Mouse (Mus musculus): Measurements from ENCODE around the gene Lhx3. TPM values are rescaled to one million over a fixed set of nuclear protein-coding genes. Genes with fewer than 3 reads are reported as not detected.
A peak's percentile ranks its signal among the peaks of the same experiment; 100 is the strongest.

Gene Lhx3
- total and polyA plus RNA-seq, 2 experiments from 2014 or later = 0.12 to 0.38 TPM

GRCm38 (mm10) chr2:26182646-26183045 lies 25.4 kb downstream of the Lhx3 start:
- DNase-seq (ENCODE audit: low spot score) (peak; percentile 40), ATAC-seq (ENCODE audit: low FRiP score) (no peak)
- peak; percentile 77 for TF ChIP-seq CTCF (IDR thresholded peaks at IDR 0.05)
- H3K9ac ChIP-seq (replicated peaks; ENCODE audit: low read length, poor library complexity, severe bottlenecking) = no peak overlapping the region
- H3K27ac ChIP-seq (ENCODE audit: low read depth, low read length) = no peak overlapping the region
- no peak overlapping the region for H3K4me2 ChIP-seq (ENCODE audit: low read depth, low read length, poor library complexity, severe bottlenecking)
- H3K9me3 ChIP-seq (ENCODE audit: low read length) = no peaks in the 10 kb centered on the region
- H3K4me1 ChIP-seq (ENCODE audit: insufficient read depth, low read length) = no peaks in the 10 kb centered on the region
- peaks cover 6% of the 10 kb centered on the region; the same call in 1 of the 2 replicates for H3K27me3 ChIP-seq (ENCODE audit: insufficient read depth, low read length)
- 22% methylated on average over 6 of the region's 6 CpGs for WGBS
- no peaks in the 10 kb centered on the region for H3K36me3 ChIP-seq (ENCODE audit: insufficient read depth, low read length)
- H3K4me3 ChIP-seq (ENCODE audit: low read depth, low read length) = no peak overlapping the region

- no peaks in the 10 kb centered on the region for H3K4me1 ChIP-seq (ENCODE audit: insufficient read depth, low read length)
- TF ChIP-seq CTCF (IDR thresholded peaks at IDR 0.05) = no peak
- WGBS = 53% methylated on average over 2 of the region's 2 CpGs
Observed at GRCm38 (mm10) chr2:26177189-26177588, 30.9 kb downstream of the Lhx3 start.

GRCm38 (mm10) chr2:26176731-26177130 lies 31.4 kb downstream of the Lhx3 start:
- Histone ChIP-seq H3K9ac (replicated peaks; ENCODE audit: low read length, poor library complexity, severe bottlenecking) (no peak overlapping the region), H3K4me1 (ENCODE audit: insufficient read depth, low read length) (no peaks in the 10 kb centered on the region), H3K9me3 (ENCODE audit: low read length) (no peaks in the 10 kb centered on the region), H3K4me2 (ENCODE audit: low read depth, low read length, poor library complexity, severe bottlenecking) (no peak overlapping the region), H3K27me3 (ENCODE audit: insufficient read depth, low read length) (0 out of 2 replicates have a peak, but pooled peaks cover 4% of the 10 kb centered on the region), H3K36me3 (ENCODE audit: insufficient read depth, low read length) (no peaks in the 10 kb centered on the region), H3K27ac (ENCODE audit: low read depth, low read length) (no peak overlapping the region), H3K4me3 (ENCODE audit: low read depth, low read length) (no peak overlapping the region)
- 51% methylated on average over 5 of the region's 5 CpGs for WGBS
- no peak for DNase-seq (ENCODE audit: low spot score)
- ATAC-seq (ENCODE audit: low FRiP score) = no peak
- TF ChIP-seq CTCF (IDR thresholded peaks at IDR 0.05) = no peak

More at GRCm38 (mm10) chr2:26177189-26177588, 30.9 kb downstream of the Lhx3 start:
- Histone ChIP-seq H3K9me3 (ENCODE audit: low read length) (no peaks in the 10 kb centered on the region), H3K9ac (replicated peaks; ENCODE audit: low read length, poor library complexity, severe bottlenecking) (no peak overlapping the region), H3K4me3 (ENCODE audit: low read depth, low read length) (no peak overlapping the region), H3K27ac (ENCODE audit: low read depth, low read length) (no peak overlapping the region), H3K27me3 (ENCODE audit: insufficient read depth, low read length) (0 out of 2 replicates have a peak, but pooled peaks cover 4% of the 10 kb centered on the region), H3K36me3 (ENCODE audit: insufficient read depth, low read length) (no peaks in the 10 kb centered on the region), H3K4me2 (ENCODE audit: low read depth, low read length, poor library complexity, severe bottlenecking) (no peak overlapping the region)
- DNase-seq (ENCODE audit: low spot score) (no peak), ATAC-seq (ENCODE audit: low FRiP score) (no peak)

GRCm38 (mm10) chr2:26175191-26175590 lies 32.9 kb downstream of the Lhx3 start:
- Histone ChIP-seq H3K36me3 (ENCODE audit: insufficient read depth, low read length) (no peaks in the 10 kb centered on the region), H3K27ac (ENCODE audit: low read depth, low read length) (no peak overlapping the region), H3K4me3 (ENCODE audit: low read depth, low read length) (no peak overlapping the region), H3K9ac (replicated peaks; ENCODE audit: low read length, poor library complexity, severe bottlenecking) (no peak overlapping the region), H3K4me2 (ENCODE audit: low read depth, low read length, poor library complexity, severe bottlenecking) (no peak overlapping the region), H3K4me1 (ENCODE audit: insufficient read depth, low read length) (no peaks in the 10 kb centered on the region), H3K9me3 (ENCODE audit: low read length) (no peaks in the 10 kb centered on the region), H3K27me3 (ENCODE audit: insufficient read depth, low read length) (0 out of 2 replicates have a peak, but pooled peaks cover 4% of the 10 kb centered on the region)
- ATAC-seq (ENCODE audit: low FRiP score) (no peak), DNase-seq (ENCODE audit: low spot score) (no peak)
- TF ChIP-seq CTCF (IDR thresholded peaks at IDR 0.05) = no peak
- WGBS = 33% methylated on average over 4 of the region's 4 CpGs

GRCm38 (mm10) chr2:26172166-26172565 lies 35.9 kb downstream of the Lhx3 start:
- no peak overlapping the region for H3K4me3 ChIP-seq (ENCODE audit: low read depth, low read length)
- H3K4me2 ChIP-seq (ENCODE audit: low read depth, low read length, poor library complexity, severe bottlenecking) = no peak overlapping the region
- no peaks in the 10 kb centered on the region for H3K4me1 ChIP-seq (ENCODE audit: insufficient read depth, low read length)
- H3K9me3 ChIP-seq (ENCODE audit: low read length) = no peaks in the 10 kb centered on the region
- H3K36me3 ChIP-seq (ENCODE audit: insufficient read depth, low read length) = no peaks in the 10 kb centered on the region
- no peak for DNase-seq (ENCODE audit: low spot score)
- H3K27me3 ChIP-seq (ENCODE audit: insufficient read depth, low read length) = 0 out of 2 replicates have a peak, but pooled peaks cover 4% of the 10 kb centered on the region
- no peak for ATAC-seq (ENCODE audit: low FRiP score)
- no peak overlapping the region for H3K9ac ChIP-seq (replicated peaks; ENCODE audit: low read length, poor library complexity, severe bottlenecking)
- no peak overlapping the region for H3K27ac ChIP-seq (ENCODE audit: low read depth, low read length)
- no peak for TF ChIP-seq CTCF (IDR thresholded peaks at IDR 0.05)
- WGBS = 78% methylated on average over 2 of the region's 2 CpGs

- ATAC-seq (ENCODE audit: low FRiP score) = no peak
- DNase-seq (ENCODE audit: low spot score) = no peak
- Histone ChIP-seq H3K27ac (ENCODE audit: low read depth, low read length) (no peak overlapping the region), H3K4me3 (ENCODE audit: low read depth, low read length) (no peak overlapping the region), H3K36me3 (ENCODE audit: insufficient read depth, low read length) (no peaks in the 10 kb centered on the region), H3K27me3 (ENCODE audit: insufficient read depth, low read length) (0 out of 2 replicates have a peak, but pooled peaks cover 4% of the 10 kb centered on the region), H3K4me2 (ENCODE audit: low read depth, low read length, poor library complexity, severe bottlenecking) (no peak overlapping the region), H3K4me1 (ENCODE audit: insufficient read depth, low read length) (no peaks in the 10 kb centered on the region), H3K9ac (replicated peaks; ENCODE audit: low read length, poor library complexity, severe bottlenecking) (no peak overlapping the region), H3K9me3 (ENCODE audit: low read length) (no peaks in the 10 kb centered on the region)
- no peak for TF ChIP-seq CTCF (IDR thresholded peaks at IDR 0.05)
- WGBS = 48% methylated on average over 2 of the region's 2 CpGs
Observed at GRCm38 (mm10) chr2:26170376-26170775, 37.7 kb downstream of the Lhx3 start.
